Mouse (Mus musculus) erythroblast, embryonic 14.5 days (primary cell): Measurements from ENCODE around the gene Vpreb1.

Experiments
- GATA1 ChIP-seq: IDR thresholded peaks from 2 replicates; pipeline ENCODE4 v1.6.1; 2012; ENCODE audit warnings: low read length, inconsistent platforms, mixed read lengths
- TAL1 ChIP-seq: IDR thresholded peaks from 3 replicates; pipeline ENCODE4 v1.6.1; 2012; ENCODE audit warnings: low read length, inconsistent platforms, mixed read lengths

DNA sequence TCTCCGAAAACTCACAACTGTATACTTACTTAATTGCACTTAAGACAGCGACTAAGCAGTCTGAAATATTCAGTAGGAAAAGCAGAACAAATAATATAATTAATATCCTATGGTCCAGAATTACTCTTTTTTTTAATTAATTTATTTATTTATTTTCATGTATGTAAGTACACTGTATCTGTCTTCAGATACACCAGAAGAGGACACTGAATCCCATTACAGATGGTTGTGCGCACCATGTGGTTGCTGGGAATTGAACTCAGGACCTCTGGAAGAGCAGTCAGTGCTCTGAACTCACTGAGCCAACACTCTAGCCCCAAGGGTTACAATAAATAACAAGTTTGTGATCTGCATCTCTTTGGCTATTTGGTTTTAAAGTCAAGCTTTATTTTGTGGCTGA lies 41.0 kb downstream of the Vpreb1 start:
- TF ChIP-seq GATA1 = no peak
- TF ChIP-seq TAL1 = no peak
